Mouse (Mus musculus): ENCODE data around the gene Sobp. TPM values are rescaled to one million over a fixed set of nuclear protein-coding genes. Genes with fewer than 3 reads are reported as not detected.
A peak's percentile ranks its signal among the peaks of the same experiment; 100 is the strongest.

Gene Sobp
- polyA plus RNA-seq, 1 experiment from 2014 or later, result 8.3 TPM

GRCm38 (mm10) chr10:43155046-43155560 is 19.2 kb downstream of the Sobp start:
- Histone ChIP-seq H3K36me3 (peaks cover 12% of the 10 kb centered on the region; the same call in 1 of the 2 replicates), H3K4me1 (replicated peaks) (peaks cover 33% of the 10 kb centered on the region), H3K27me3 (no peaks in the 10 kb centered on the region), H3K4me2 (peak overlapping the region; percentile 43), H3K9ac (peak overlapping the region; percentile 6; the same call in 1 of the 2 replicates), H3K27ac (replicated peaks) (peak overlapping the region; percentile 77), H3K4me3 (0 out of 2 replicates have a peak overlapping the region, but pooled peaks have one; percentile 5), H3K9me3 (no peaks in the 10 kb centered on the region)
- 6% methylated on average over 12 of the region's 12 CpGs for WGBS
- ATAC-seq (ENCODE audit: low read depth), result peak; percentile 82

DNA sequence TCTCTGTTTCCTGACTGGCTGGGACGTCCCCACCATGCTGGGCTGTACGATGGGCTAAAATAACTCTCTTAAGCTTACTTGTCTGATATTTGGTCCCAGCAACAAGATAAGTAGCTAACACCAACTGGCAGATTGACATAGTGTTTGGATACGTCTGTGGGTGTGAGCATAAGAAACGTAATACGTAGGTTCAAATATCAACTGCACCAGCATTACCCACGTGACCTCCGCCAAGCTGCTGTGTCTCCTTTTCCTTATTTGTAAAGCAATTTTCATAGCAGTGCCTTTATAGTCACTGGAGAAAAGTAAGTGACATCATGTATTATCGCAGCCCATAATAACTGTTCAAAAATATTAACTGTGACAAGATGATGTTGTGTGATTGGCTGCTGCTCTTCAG is 21.7 kb downstream of the Sobp start:
- Histone ChIP-seq H3K4me3 (no peak overlapping the region), H3K4me2 (no peak overlapping the region), H3K27me3 (no peaks in the 10 kb centered on the region), H3K9me3 (no peaks in the 10 kb centered on the region), H3K9ac (no peak overlapping the region), H3K4me1 (replicated peaks) (peaks cover 29% of the 10 kb centered on the region), H3K36me3 (peaks cover 2% of the 10 kb centered on the region; the same call in 1 of the 2 replicates), H3K27ac (replicated peaks) (no peak overlapping the region)
- ATAC-seq (ENCODE audit: low read depth), result no peak
- WGBS, result 87% methylated on average over 8 of the region's 8 CpGs

GRCm38 (mm10) chr10:43148456-43148855 is 25.9 kb downstream of the Sobp start:
- Histone ChIP-seq H3K36me3 (no peaks in the 10 kb centered on the region), H3K27ac (replicated peaks) (no peak overlapping the region), H3K9me3 (no peaks in the 10 kb centered on the region), H3K9ac (no peak overlapping the region), H3K4me1 (replicated peaks) (peaks cover 2% of the 10 kb centered on the region), H3K27me3 (no peaks in the 10 kb centered on the region), H3K4me3 (no peak overlapping the region), H3K4me2 (no peak overlapping the region)
- 80% methylated on average over 11 of the region's 11 CpGs for WGBS
- no peak for ATAC-seq (ENCODE audit: low read depth)

- ATAC-seq (ENCODE audit: low read depth), result no peak
- Histone ChIP-seq H3K4me2 (no peak overlapping the region), H3K27ac (replicated peaks) (no peak overlapping the region), H3K9me3 (no peaks in the 10 kb centered on the region), H3K4me1 (replicated peaks) (no peaks in the 10 kb centered on the region), H3K9ac (no peak overlapping the region), H3K27me3 (no peaks in the 10 kb centered on the region), H3K36me3 (no peaks in the 10 kb centered on the region), H3K4me3 (no peak overlapping the region)
- WGBS, result 82% methylated on average over 9 of the region's 9 CpGs
These were observed 31.2 kb downstream of the Sobp start for GRCm38 (mm10) chr10:43143173-43143572.

- 88% methylated on average over 11 of the region's 11 CpGs for WGBS
- no peak overlapping the region for H3K9ac ChIP-seq
- ATAC-seq (ENCODE audit: low read depth), result no peak
These were observed 40.3 kb downstream of the Sobp start for GRCm38 (mm10) chr10:43134027-43134426.

GRCm38 (mm10) chr10:43128750-43129149 is 45.6 kb downstream of the Sobp start:
- Histone ChIP-seq H3K36me3 (peaks cover 7% of the 10 kb centered on the region; the same call in 1 of the 2 replicates), H3K27me3 (no peaks in the 10 kb centered on the region), H3K4me2 (no peak overlapping the region), H3K4me1 (replicated peaks) (peaks cover 32% of the 10 kb centered on the region), H3K9ac (no peak overlapping the region), H3K27ac (replicated peaks) (no peak overlapping the region), H3K4me3 (no peak overlapping the region), H3K9me3 (no peaks in the 10 kb centered on the region)
- ATAC-seq (ENCODE audit: low read depth), result no peak
- 31% methylated on average over 3 of the region's 3 CpGs for WGBS

More at GRCm38 (mm10) chr10:43134027-43134426, 40.3 kb downstream of the Sobp start:
- Histone ChIP-seq H3K27me3 (no peaks in the 10 kb centered on the region), H3K9me3 (no peaks in the 10 kb centered on the region), H3K36me3 (0 out of 2 replicates have a peak, but pooled peaks cover 6% of the 10 kb centered on the region), H3K27ac (replicated peaks) (no peak overlapping the region), H3K4me2 (no peak overlapping the region), H3K4me3 (no peak overlapping the region), H3K4me1 (replicated peaks) (peaks cover 9% of the 10 kb centered on the region)

GRCm38 (mm10) chr10:43124561-43124960 is 49.8 kb downstream of the Sobp start:
- H3K36me3 ChIP-seq, result peaks cover 7% of the 10 kb centered on the region; the same call in 1 of the 2 replicates
- 64% methylated on average over 7 of the region's 7 CpGs for WGBS
- H3K9ac ChIP-seq, result no peak overlapping the region
- H3K4me2 ChIP-seq, result no peak overlapping the region
- H3K27ac ChIP-seq (replicated peaks), result no peak overlapping the region
- H3K27me3 ChIP-seq, result no peaks in the 10 kb centered on the region
- H3K9me3 ChIP-seq, result no peaks in the 10 kb centered on the region
- H3K4me3 ChIP-seq, result no peak overlapping the region
- ATAC-seq (ENCODE audit: low read depth), result no peak
- H3K4me1 ChIP-seq (replicated peaks), result peaks cover 29% of the 10 kb centered on the region

DNA sequence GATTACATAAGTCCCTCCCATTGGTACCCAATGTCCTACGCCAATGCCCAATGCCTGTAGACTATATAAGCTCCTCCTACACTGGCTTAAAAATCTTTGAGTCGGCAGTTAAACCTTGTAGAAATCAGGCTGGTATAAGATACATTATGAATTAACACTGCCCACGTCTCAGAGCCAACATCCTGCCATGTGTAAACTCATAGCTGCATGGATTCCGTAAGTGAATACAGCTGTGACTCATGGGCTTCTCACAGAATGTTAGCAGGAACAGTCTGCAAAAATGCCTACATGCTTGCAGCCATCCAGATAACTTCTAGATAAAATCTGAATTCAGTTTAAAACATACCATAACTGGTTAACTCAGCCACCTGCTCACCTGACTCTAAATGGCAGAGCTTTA is 50.2 kb downstream of the Sobp start:
- 92% methylated on average over 4 of the region's 4 CpGs for WGBS
- no peak overlapping the region for H3K27ac ChIP-seq (replicated peaks)
- peaks cover 7% of the 10 kb centered on the region; the same call in 1 of the 2 replicates for H3K36me3 ChIP-seq
- H3K9me3 ChIP-seq, result no peaks in the 10 kb centered on the region
- H3K4me2 ChIP-seq, result no peak overlapping the region
- ATAC-seq (ENCODE audit: low read depth), result no peak
- peaks cover 29% of the 10 kb centered on the region for H3K4me1 ChIP-seq (replicated peaks)
- no peak overlapping the region for H3K9ac ChIP-seq
- no peaks in the 10 kb centered on the region for H3K27me3 ChIP-seq
- no peak overlapping the region for H3K4me3 ChIP-seq

DNA sequence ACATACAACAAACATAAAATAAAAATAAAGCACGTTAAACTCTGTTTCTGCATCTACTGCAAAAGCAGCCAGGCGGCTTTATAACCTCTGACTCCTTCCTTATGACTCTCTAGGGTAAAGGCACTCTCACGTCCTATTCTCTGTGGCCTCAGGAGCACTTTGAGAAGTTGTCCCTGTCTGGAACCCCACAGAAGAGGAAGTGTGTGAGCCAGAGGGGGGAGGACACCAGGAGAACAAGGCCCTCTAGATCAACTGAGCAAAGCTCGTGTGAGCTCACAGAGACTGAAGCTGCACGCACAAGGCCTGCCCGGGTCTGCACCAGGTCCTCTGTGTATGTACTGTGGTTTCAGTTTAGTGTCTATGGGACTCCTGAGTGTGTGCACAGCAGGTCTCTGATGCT is 50.9 kb downstream of the Sobp start:
- no peak for ATAC-seq (ENCODE audit: low read depth)
- no peak overlapping the region for H3K4me3 ChIP-seq
- H3K27ac ChIP-seq (replicated peaks), result no peak overlapping the region
- H3K4me1 ChIP-seq (replicated peaks), result peaks cover 22% of the 10 kb centered on the region
- H3K9ac ChIP-seq, result no peak overlapping the region
- WGBS, result 75% methylated on average over 6 of the region's 6 CpGs
- H3K36me3 ChIP-seq, result peaks cover 7% of the 10 kb centered on the region; the same call in 1 of the 2 replicates
- H3K4me2 ChIP-seq, result no peak overlapping the region
- no peaks in the 10 kb centered on the region for H3K9me3 ChIP-seq
- no peaks in the 10 kb centered on the region for H3K27me3 ChIP-seq

DNA sequence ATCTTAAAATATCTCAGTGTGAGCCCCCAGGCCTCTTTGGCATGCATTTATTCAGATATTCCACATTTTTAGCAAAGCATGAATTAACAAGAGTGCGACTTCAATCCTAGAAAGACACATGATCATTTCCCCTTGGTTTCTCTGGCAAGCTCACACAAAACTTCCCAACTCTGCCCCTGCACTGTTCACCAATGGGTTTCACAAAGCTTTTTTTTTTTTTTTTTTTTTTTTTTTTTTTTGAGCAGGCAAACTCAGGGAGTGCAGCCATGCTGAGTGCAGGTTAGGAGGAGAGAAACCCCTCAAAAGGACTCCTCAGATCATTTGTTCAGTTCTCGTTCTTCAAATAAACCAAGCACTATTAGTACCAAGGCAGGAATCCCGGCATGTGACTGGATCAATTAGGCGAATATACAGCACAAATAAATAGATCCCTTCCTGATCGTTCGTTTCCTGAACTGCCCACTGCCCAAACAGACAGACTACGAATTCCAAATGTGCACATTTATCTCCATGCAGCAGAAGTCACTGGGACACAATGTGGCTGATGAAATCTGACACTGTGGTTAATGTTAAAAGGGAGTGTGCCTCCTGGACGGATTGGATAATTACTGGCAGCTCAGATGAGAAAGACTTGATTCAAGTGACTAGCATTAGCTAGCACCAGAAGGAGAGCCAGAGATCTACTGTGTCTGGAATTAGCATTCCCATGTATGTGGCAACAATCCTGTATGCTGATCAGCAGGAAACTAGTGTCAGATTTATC is 53.5 kb downstream of the Sobp start:
- H3K4me2 ChIP-seq, result no peak overlapping the region
- peaks cover 30% of the 10 kb centered on the region for H3K4me1 ChIP-seq (replicated peaks)
- H3K27me3 ChIP-seq, result no peaks in the 10 kb centered on the region
- no peak overlapping the region for H3K4me3 ChIP-seq
- ATAC-seq (ENCODE audit: low read depth), result no peak
- WGBS, result 34% methylated on average over 8 of the region's 8 CpGs
- H3K9me3 ChIP-seq, result no peaks in the 10 kb centered on the region
- no peak overlapping the region for H3K27ac ChIP-seq (replicated peaks)
- H3K36me3 ChIP-seq, result no peaks in the 10 kb centered on the region
- no peak overlapping the region for H3K9ac ChIP-seq

DNA sequence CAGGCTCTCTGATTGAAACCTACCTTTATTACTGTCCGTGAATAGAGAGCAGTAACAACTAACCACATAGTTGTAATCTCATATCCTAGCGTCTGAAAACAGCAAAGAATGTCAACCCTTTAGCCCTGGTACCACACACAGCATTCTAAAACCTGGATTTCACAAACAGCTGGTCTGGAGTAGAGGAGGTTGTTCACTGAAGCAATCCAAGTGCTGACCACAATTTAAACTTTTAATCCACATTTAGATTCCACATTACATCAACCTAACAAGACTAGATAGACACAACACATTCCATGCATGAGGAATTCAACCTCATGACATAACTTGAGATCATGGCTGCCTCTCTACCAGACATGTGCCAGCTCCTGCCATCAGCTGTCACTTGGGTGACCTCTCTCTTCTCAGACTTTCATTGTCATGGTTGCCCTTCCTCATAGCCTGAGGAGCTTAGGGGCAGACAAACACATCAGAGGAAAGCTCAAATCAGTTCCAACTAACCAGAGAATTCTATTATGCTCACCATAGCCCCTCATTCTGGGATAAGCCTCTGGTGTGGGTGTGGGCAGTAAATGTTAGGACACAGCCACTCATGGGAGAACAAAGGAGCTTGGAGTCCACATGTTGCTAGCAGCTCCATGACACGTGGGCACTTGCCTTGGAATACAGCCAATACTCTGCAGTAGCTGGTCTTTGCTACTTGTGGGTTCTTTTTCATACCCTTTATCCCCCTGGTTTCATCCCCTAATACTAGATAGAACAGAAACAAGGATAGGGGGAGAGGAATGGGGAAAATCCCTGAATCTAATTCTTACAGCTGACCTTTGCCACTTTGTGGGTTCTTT is 58.0 kb downstream of the Sobp start:
- 71% methylated on average over 3 of the region's 3 CpGs for WGBS
- no peak overlapping the region for H3K27ac ChIP-seq (replicated peaks)
- no peak overlapping the region for H3K4me3 ChIP-seq
- peaks cover 45% of the 10 kb centered on the region for H3K4me1 ChIP-seq (replicated peaks)
- no peaks in the 10 kb centered on the region for H3K27me3 ChIP-seq
- H3K9ac ChIP-seq, result no peak overlapping the region
- no peak for ATAC-seq (ENCODE audit: low read depth)
- H3K9me3 ChIP-seq, result no peaks in the 10 kb centered on the region
- no peaks in the 10 kb centered on the region for H3K36me3 ChIP-seq
- H3K4me2 ChIP-seq, result no peak overlapping the region

DNA sequence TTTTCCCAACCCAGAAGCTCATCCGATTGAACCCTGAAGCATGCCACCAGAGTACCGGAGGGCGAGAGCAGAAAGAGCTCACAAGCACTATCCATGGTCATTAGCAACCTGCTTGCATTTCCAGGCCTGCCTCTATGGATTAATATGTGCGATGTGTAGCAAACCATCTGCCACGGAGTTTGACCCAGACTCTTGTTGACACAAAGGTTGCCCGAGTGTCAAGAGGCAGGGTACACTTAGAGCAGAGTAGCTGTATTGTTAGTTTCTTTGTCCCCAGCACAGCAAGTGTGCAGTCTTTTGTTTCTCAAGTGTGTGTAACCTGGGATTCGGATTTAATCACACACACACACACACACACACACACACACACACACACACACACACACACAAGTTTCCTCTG is 62.0 kb downstream of the Sobp start:
- Histone ChIP-seq H3K4me3 (no peak overlapping the region), H3K9ac (0 out of 2 replicates have a peak overlapping the region, but pooled peaks have one; percentile 38), H3K36me3 (no peaks in the 10 kb centered on the region), H3K27me3 (no peaks in the 10 kb centered on the region), H3K9me3 (no peaks in the 10 kb centered on the region), H3K4me1 (replicated peaks) (peaks cover 44% of the 10 kb centered on the region), H3K27ac (replicated peaks) (no peak overlapping the region), H3K4me2 (no peak overlapping the region)
- ATAC-seq (ENCODE audit: low read depth), result no peak
- 36% methylated on average over 7 of the region's 7 CpGs for WGBS

Measured in neural tube, embryonic 13.5 days (tissue).